Mouse (Mus musculus): ENCODE results near the gene Mcur1. TPM values are rescaled to one million over a fixed set of nuclear protein-coding genes. Genes with fewer than 3 reads are reported as not detected.

Mcur1 gene
- polyA plus RNA-seq, 1 experiment from 2014 or later, result 5.6 TPM

- Histone ChIP-seq H3K4me1 (ENCODE audit: control insufficient read depth, insufficient read depth, low read length) (peaks cover 2% of the 10 kb centered on the region; the same call in 1 of the 2 replicates), H3K9ac (ENCODE audit: low read depth, low read length) (no peak overlapping the region), H3K4me3 (ENCODE audit: low read depth, low read length) (no peak overlapping the region), H3K27ac (ENCODE audit: low read length) (no peak overlapping the region), H3K36me3 (ENCODE audit: control insufficient read depth, insufficient read depth, low read length) (no peaks in the 10 kb centered on the region), H3K27me3 (ENCODE audit: control insufficient read depth, insufficient read depth, low read depth, low read length) (no peaks in the 10 kb centered on the region), H3K9me3 (replicated peaks; ENCODE audit: control insufficient read depth, low read length, poor library complexity, severe bottlenecking) (no peaks in the 10 kb centered on the region), H3K4me2 (ENCODE audit: low read length) (no peak overlapping the region)
- no peak for ATAC-seq
- WGBS, result 86% methylated on average over 14 of the region's 14 CpGs
These were observed 28.2 kb upstream of the Mcur1 start for GRCm38 (mm10) chr13:43587844-43588840.

GRCm38 (mm10) chr13:43586966-43587365 lies 27.0 kb upstream of the Mcur1 start:
- WGBS, result 83% methylated on average over 3 of the region's 3 CpGs

GRCm38 (mm10) chr13:43585335-43585734 lies 25.3 kb upstream of the Mcur1 start:
- Histone ChIP-seq H3K4me2 (ENCODE audit: low read length) (no peak overlapping the region), H3K27ac (ENCODE audit: low read length) (no peak overlapping the region), H3K9me3 (replicated peaks; ENCODE audit: control insufficient read depth, low read length, poor library complexity, severe bottlenecking) (no peaks in the 10 kb centered on the region), H3K4me3 (ENCODE audit: low read depth, low read length) (no peak overlapping the region), H3K9ac (ENCODE audit: low read depth, low read length) (no peak overlapping the region), H3K4me1 (ENCODE audit: control insufficient read depth, insufficient read depth, low read length) (peaks cover 4% of the 10 kb centered on the region; the same call in 1 of the 2 replicates), H3K36me3 (ENCODE audit: control insufficient read depth, insufficient read depth, low read length) (no peaks in the 10 kb centered on the region), H3K27me3 (ENCODE audit: control insufficient read depth, insufficient read depth, low read depth, low read length) (no peaks in the 10 kb centered on the region)
- no peak for ATAC-seq
- 19% methylated on average over 2 of the region's 2 CpGs for WGBS

More at GRCm38 (mm10) chr13:43586966-43587365, 27.0 kb upstream of the Mcur1 start:
- Histone ChIP-seq H3K27me3 (ENCODE audit: control insufficient read depth, insufficient read depth, low read depth, low read length) (no peaks in the 10 kb centered on the region), H3K9me3 (replicated peaks; ENCODE audit: control insufficient read depth, low read length, poor library complexity, severe bottlenecking) (no peaks in the 10 kb centered on the region), H3K36me3 (ENCODE audit: control insufficient read depth, insufficient read depth, low read length) (no peaks in the 10 kb centered on the region), H3K27ac (ENCODE audit: low read length) (no peak overlapping the region), H3K4me3 (ENCODE audit: low read depth, low read length) (no peak overlapping the region), H3K4me1 (ENCODE audit: control insufficient read depth, insufficient read depth, low read length) (peaks cover 4% of the 10 kb centered on the region; the same call in 1 of the 2 replicates), H3K9ac (ENCODE audit: low read depth, low read length) (no peak overlapping the region), H3K4me2 (ENCODE audit: low read length) (no peak overlapping the region)
- ATAC-seq, result no peak

GRCm38 (mm10) chr13:43583504-43583903 lies 23.5 kb upstream of the Mcur1 start:
- Histone ChIP-seq H3K36me3 (ENCODE audit: control insufficient read depth, insufficient read depth, low read length) (no peaks in the 10 kb centered on the region), H3K4me1 (ENCODE audit: control insufficient read depth, insufficient read depth, low read length) (peaks cover 4% of the 10 kb centered on the region; the same call in 1 of the 2 replicates), H3K9me3 (replicated peaks; ENCODE audit: control insufficient read depth, low read length, poor library complexity, severe bottlenecking) (no peaks in the 10 kb centered on the region), H3K27ac (ENCODE audit: low read length) (no peak overlapping the region), H3K4me3 (ENCODE audit: low read depth, low read length) (no peak overlapping the region), H3K9ac (ENCODE audit: low read depth, low read length) (no peak overlapping the region), H3K27me3 (ENCODE audit: control insufficient read depth, insufficient read depth, low read depth, low read length) (no peaks in the 10 kb centered on the region), H3K4me2 (ENCODE audit: low read length) (no peak overlapping the region)
- no peak for ATAC-seq
- WGBS, result 56% methylated on average over 8 of the region's 8 CpGs

- Histone ChIP-seq H3K4me2 (ENCODE audit: low read length) (peak overlapping the region; percentile 43), H3K27me3 (ENCODE audit: control insufficient read depth, insufficient read depth, low read depth, low read length) (no peaks in the 10 kb centered on the region), H3K4me1 (ENCODE audit: control insufficient read depth, insufficient read depth, low read length) (peaks cover 4% of the 10 kb centered on the region; the same call in 1 of the 2 replicates), H3K9me3 (replicated peaks; ENCODE audit: control insufficient read depth, low read length, poor library complexity, severe bottlenecking) (no peaks in the 10 kb centered on the region), H3K36me3 (ENCODE audit: control insufficient read depth, insufficient read depth, low read length) (no peaks in the 10 kb centered on the region), H3K27ac (ENCODE audit: low read length) (no peak overlapping the region), H3K4me3 (ENCODE audit: low read depth, low read length) (0 out of 2 replicates have a peak overlapping the region, but pooled peaks have one; percentile 11), H3K9ac (ENCODE audit: low read depth, low read length) (peak overlapping the region; percentile 42; the same call in 1 of the 2 replicates)
- whole genome bisulfite sequencing, result 33% methylated on average over 16 of the region's 16 CpGs
- no peak for ATAC-seq
These were observed 23.0 kb upstream of the Mcur1 start for GRCm38 (mm10) chr13:43582961-43583360.

- no peak for ATAC-seq
- Histone ChIP-seq H3K4me1 (ENCODE audit: control insufficient read depth, insufficient read depth, low read length) (peaks cover 4% of the 10 kb centered on the region; the same call in 1 of the 2 replicates), H3K36me3 (ENCODE audit: control insufficient read depth, insufficient read depth, low read length) (no peaks in the 10 kb centered on the region), H3K9me3 (replicated peaks; ENCODE audit: control insufficient read depth, low read length, poor library complexity, severe bottlenecking) (no peaks in the 10 kb centered on the region), H3K27me3 (ENCODE audit: control insufficient read depth, insufficient read depth, low read depth, low read length) (no peaks in the 10 kb centered on the region), H3K4me3 (ENCODE audit: low read depth, low read length) (no peak overlapping the region), H3K9ac (ENCODE audit: low read depth, low read length) (no peak overlapping the region), H3K4me2 (ENCODE audit: low read length) (no peak overlapping the region), H3K27ac (ENCODE audit: low read length) (no peak overlapping the region)
- WGBS, result 94% methylated on average over 5 of the region's 5 CpGs
These were observed 20.7 kb upstream of the Mcur1 start for GRCm38 (mm10) chr13:43580661-43581060.

GRCm38 (mm10) chr13:43579740-43580139 lies 19.7 kb upstream of the Mcur1 start:
- peaks cover 4% of the 10 kb centered on the region; the same call in 1 of the 2 replicates for H3K4me1 ChIP-seq (ENCODE audit: control insufficient read depth, insufficient read depth, low read length)
- no peaks in the 10 kb centered on the region for H3K27me3 ChIP-seq (ENCODE audit: control insufficient read depth, insufficient read depth, low read depth, low read length)
- WGBS, result 21% methylated on average over 18 of the region's 18 CpGs
- no peak overlapping the region for H3K4me3 ChIP-seq (ENCODE audit: low read depth, low read length)
- no peak for ATAC-seq
- no peaks in the 10 kb centered on the region for H3K9me3 ChIP-seq (replicated peaks; ENCODE audit: control insufficient read depth, low read length, poor library complexity, severe bottlenecking)
- H3K27ac ChIP-seq (ENCODE audit: low read length), result no peak overlapping the region
- H3K9ac ChIP-seq (ENCODE audit: low read depth, low read length), result no peak overlapping the region
- no peak overlapping the region for H3K4me2 ChIP-seq (ENCODE audit: low read length)
- no peaks in the 10 kb centered on the region for H3K36me3 ChIP-seq (ENCODE audit: control insufficient read depth, insufficient read depth, low read length)

GRCm38 (mm10) chr13:43577766-43578165 lies 17.8 kb upstream of the Mcur1 start:
- no peak overlapping the region for H3K4me3 ChIP-seq (ENCODE audit: low read depth, low read length)
- H3K9me3 ChIP-seq (replicated peaks; ENCODE audit: control insufficient read depth, low read length, poor library complexity, severe bottlenecking), result no peaks in the 10 kb centered on the region
- H3K27me3 ChIP-seq (ENCODE audit: control insufficient read depth, insufficient read depth, low read depth, low read length), result no peaks in the 10 kb centered on the region
- H3K27ac ChIP-seq (ENCODE audit: low read length), result no peak overlapping the region
- no peak overlapping the region for H3K9ac ChIP-seq (ENCODE audit: low read depth, low read length)
- WGBS, result 85% methylated on average over 12 of the region's 12 CpGs
- no peak overlapping the region for H3K4me2 ChIP-seq (ENCODE audit: low read length)
- ATAC-seq, result no peak
- no peaks in the 10 kb centered on the region for H3K4me1 ChIP-seq (ENCODE audit: control insufficient read depth, insufficient read depth, low read length)
- no peaks in the 10 kb centered on the region for H3K36me3 ChIP-seq (ENCODE audit: control insufficient read depth, insufficient read depth, low read length)

GRCm38 (mm10) chr13:43577254-43577653 lies 17.3 kb upstream of the Mcur1 start:
- WGBS, result 71% methylated on average over 5 of the region's 5 CpGs
- no peaks in the 10 kb centered on the region for H3K9me3 ChIP-seq (replicated peaks; ENCODE audit: control insufficient read depth, low read length, poor library complexity, severe bottlenecking)
- H3K9ac ChIP-seq (ENCODE audit: low read depth, low read length), result no peak overlapping the region
- no peak overlapping the region for H3K4me3 ChIP-seq (ENCODE audit: low read depth, low read length)
- H3K4me1 ChIP-seq (ENCODE audit: control insufficient read depth, insufficient read depth, low read length), result no peaks in the 10 kb centered on the region
- no peaks in the 10 kb centered on the region for H3K27me3 ChIP-seq (ENCODE audit: control insufficient read depth, insufficient read depth, low read depth, low read length)
- no peak overlapping the region for H3K4me2 ChIP-seq (ENCODE audit: low read length)
- ATAC-seq, result no peak
- no peaks in the 10 kb centered on the region for H3K36me3 ChIP-seq (ENCODE audit: control insufficient read depth, insufficient read depth, low read length)
- no peak overlapping the region for H3K27ac ChIP-seq (ENCODE audit: low read length)

All from midbrain, embryonic 16.5 days (tissue).